Mouse (Mus musculus) hindbrain, embryonic 10.5 days (tissue): Measurements from ENCODE around the gene Ece1. TPM values are rescaled to one million over a fixed set of nuclear protein-coding genes. Genes with fewer than 3 reads are reported as not detected.

Experiments used
- DNase-seq: peaks from one replicate; pipeline ENCODE4 v3.0.0-alpha.2; 2017; ENCODE audit warnings: low spot score
- H3K27ac ChIP-seq: fragments of 300-500 bp; sonication (generic); 2 replicates; pipeline ENCODE4 v1.5.1; 2016; ENCODE audit warnings: mild to moderate bottlenecking, moderate library complexity
- H3K27me3 ChIP-seq: fragments of 300-500 bp; sonication (generic); 2 replicates; pipeline ENCODE4 v1.6.1; 2016; ENCODE audit warnings: mild to moderate bottlenecking; ENCODE audit not compliant: poor library complexity, insufficient read depth, severe bottlenecking
- H3K36me3 ChIP-seq: fragments of 300-500 bp; sonication (generic); 2 replicates; pipeline ENCODE4 v1.6.1; 2016; ENCODE audit warnings: mild to moderate bottlenecking, moderate library complexity
- H3K4me1 ChIP-seq: fragments of 300-500 bp; sonication (generic); replicated peaks from 2 replicates; pipeline ENCODE4 v1.6.1; 2016; ENCODE audit warnings: mild to moderate bottlenecking
- H3K4me3 ChIP-seq: fragments of 300-500 bp; sonication (generic); 2 replicates; pipeline ENCODE4 v1.5.1; 2016; ENCODE audit warnings: mild to moderate bottlenecking, moderate library complexity
- H3K9me3 ChIP-seq: fragments of 300-500 bp; sonication (generic); 2 replicates; pipeline ENCODE4 v1.6.1; 2016; ENCODE audit warnings: mild to moderate bottlenecking, moderate library complexity
- WGBS: fragments of 180-500 bp; shearing (Covaris S2); methylation state at CpG from one replicate; pipeline ENCODE4 v1.1.7; 2016; 5-methylcytosine and 5-hydroxymethylcytosine counted together
- polyA plus RNA-seq: library from polyadenylated mRNA; unstranded; fragments of >200 nt; fragmentation: Nextera tagmentation; extraction: Ambion mirVana; gene quantifications from 2 replicates; pipeline ENCODE4 v1.2.1, GENCODE M21; 2016

Ece1 gene
- polyA plus RNA-seq, 1 experiment from 2014 or later, result 33.7 TPM

GRCm38 (mm10) chr4:138013723-138014479 lies 151.9 kb downstream of the Ece1 start:
- peaks cover 96% of the 10 kb centered on the region for H3K36me3 ChIP-seq
- H3K9me3 ChIP-seq, result no peaks in the 10 kb centered on the region
- H3K4me1 ChIP-seq, result peaks cover 15% of the 10 kb centered on the region
- H3K27ac ChIP-seq, result no peak overlapping the region
- no peak for DNase-seq
- H3K27me3 ChIP-seq, result no peaks in the 10 kb centered on the region
- WGBS, result 95% methylated on average over 15 of the region's 15 CpGs
- no peak overlapping the region for H3K4me3 ChIP-seq

Other genes with a start within 250 kb of the Ece1 start
- gene Rap1gap, start 197.5 kb upstream of the Ece1 start, polyA plus RNA-seq, result 6.3 and 13.4 TPM in 2 replicates
- gene Alpl, start 65.9 kb upstream of the Ece1 start, polyA plus RNA-seq, result 23.4 and 26.1 TPM in 2 replicates
- gene Eif4g3, start 130.8 kb downstream of the Ece1 start, polyA plus RNA-seq, result 38.1 and 42.4 TPM in 2 replicates